Mouse (Mus musculus): Measurements from ENCODE around the gene Urb1. TPM values are rescaled to one million over a fixed set of nuclear protein-coding genes. Genes with fewer than 3 reads are reported as not detected.

The Urb1 gene
- 5.1 and 5.5 TPM in 2 replicates for polyA plus RNA-seq (2015; fragmentation: Nextera tagmentation; extraction: Ambion mirVana)

DNA sequence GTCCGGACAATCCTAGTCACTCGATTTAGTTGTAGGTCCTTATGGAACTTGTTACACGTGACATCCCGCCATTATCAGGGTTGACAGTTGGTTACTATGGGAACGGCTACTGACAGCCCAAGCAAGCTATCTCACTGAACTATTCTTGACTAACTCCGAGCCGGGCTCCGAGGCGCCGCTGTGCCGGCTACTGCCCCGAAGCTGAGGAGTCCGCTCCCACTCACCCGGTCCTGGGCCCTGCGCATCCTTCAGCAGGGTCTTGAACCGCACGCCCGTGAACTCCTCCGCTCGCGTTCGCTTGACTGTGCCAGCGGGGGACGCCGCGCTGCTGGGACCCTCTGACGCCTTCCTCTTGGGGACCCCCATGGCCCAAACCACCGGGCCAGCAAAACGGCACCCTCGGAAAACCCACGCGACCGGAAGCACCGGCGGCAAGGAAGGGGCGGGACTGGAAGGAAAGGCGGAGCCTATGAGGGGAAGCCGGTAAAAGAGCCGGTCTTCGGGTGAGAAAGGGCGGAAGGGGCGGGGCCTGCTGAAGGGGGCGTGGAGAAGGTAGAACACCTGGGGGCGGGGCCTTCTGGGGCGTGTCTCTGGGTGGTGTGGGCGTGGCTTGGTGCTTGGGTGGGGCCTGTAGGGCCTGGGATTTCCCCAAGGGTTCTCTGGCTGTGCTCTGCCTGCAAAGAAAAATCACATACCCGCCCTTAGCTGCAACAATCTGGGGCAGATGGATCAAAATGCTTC lies at the start of gene Urb1:
TSS of gene Urb1 (minus strand) at position 439 of the 741 bp plus-strand sequence.

GRCm38 (mm10) chr16:90826457-90826856 lies 16.2 kb upstream of the Urb1 start, which contains the start of gene Eva1c:
TSS of gene Eva1c (plus strand) at chr16:90826719.

DNA sequence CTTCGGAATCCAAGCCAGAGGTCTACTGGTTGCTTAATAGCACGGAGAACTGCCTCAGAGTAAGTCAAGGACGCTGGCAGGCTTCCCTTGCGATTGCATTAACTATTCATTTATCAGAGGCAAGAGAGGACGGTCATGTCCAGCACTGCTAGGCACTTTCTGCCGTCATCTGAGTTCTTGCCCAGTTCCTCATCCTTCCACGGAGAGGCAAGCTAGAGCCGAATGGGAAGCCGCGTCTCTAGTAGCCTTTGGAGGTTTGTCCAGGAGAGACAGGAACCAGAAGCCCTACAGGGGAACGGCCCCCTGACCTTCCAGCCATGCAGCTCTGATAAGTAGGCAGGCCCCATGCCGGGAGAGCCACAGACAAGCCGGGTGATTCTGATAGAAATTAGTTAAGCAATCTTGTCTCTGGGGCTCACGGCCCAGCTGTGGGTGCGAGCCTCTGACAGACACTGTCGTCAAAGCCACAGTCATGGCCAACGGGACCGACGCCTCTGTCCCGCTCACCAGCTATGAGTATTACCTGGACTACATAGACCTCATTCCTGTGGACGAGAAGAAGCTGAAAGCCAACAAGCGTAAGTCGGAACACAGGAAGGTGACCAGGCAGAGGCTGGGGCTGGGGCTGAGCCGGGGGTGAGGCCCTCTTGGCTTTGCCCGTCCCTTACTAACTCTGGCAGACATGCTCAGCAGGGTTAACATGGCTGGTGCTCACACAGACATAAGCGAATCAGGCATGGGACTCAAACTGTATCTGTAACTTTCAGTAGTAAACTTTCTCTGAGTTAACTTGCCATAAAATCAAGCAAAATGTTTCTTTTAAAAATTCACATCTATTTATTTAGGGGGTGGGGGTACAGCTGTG lies 71.9 kb downstream of the Urb1 start, which contains the start of gene Mrap:
TSS of gene Mrap (plus strand) at position 116 of the 865 bp plus-strand sequence.

GRCm38 (mm10) chr16:90727233-90728115 lies 82.7 kb downstream of the Urb1 start, which contains the start of gene Mis18a:
TSS of gene Mis18a (minus strand) at chr16:90727404.

Other genes starting within 250 kb of the Urb1 start
- 70.6 and 76.0 TPM in 2 replicates for gene Mis18a, start 83.0 kb downstream of the Urb1 start, polyA plus RNA-seq (2015; fragmentation: Nextera tagmentation; extraction: Ambion mirVana)
- 22.1 and 22.5 TPM in 2 replicates for gene Mrap, start 72.2 kb downstream of the Urb1 start, polyA plus RNA-seq (2015; fragmentation: Nextera tagmentation; extraction: Ambion mirVana)
- 0.77 and 0.81 TPM in 2 replicates for gene Eva1c, start 16.3 kb upstream of the Urb1 start, polyA plus RNA-seq (2015; fragmentation: Nextera tagmentation; extraction: Ambion mirVana)
- gene Cfap298, start 124.7 kb upstream of the Urb1 start, polyA plus RNA-seq (2015; fragmentation: Nextera tagmentation; extraction: Ambion mirVana), result 25.9 and 30.3 TPM in 2 replicates
- 22.5 and 22.6 TPM in 2 replicates for gene Synj1, start 200.9 kb upstream of the Urb1 start, polyA plus RNA-seq (2015; fragmentation: Nextera tagmentation; extraction: Ambion mirVana)
- 27.7 and 30.4 TPM in 2 replicates for gene Paxbp1, start 234.1 kb upstream of the Urb1 start, polyA plus RNA-seq (2015; fragmentation: Nextera tagmentation; extraction: Ambion mirVana)

Data from spleen, postnatal 0 days (tissue).